Mouse (Mus musculus) MEL (cell line): ENCODE measurements around the gene Hs3st1. TPM values are rescaled to one million over a fixed set of nuclear protein-coding genes. Genes with fewer than 3 reads are reported as not detected.

ENCODE experiments used
- DNase-seq: peaks from one replicate; pipeline ENCODE4 v3.0.0; 2011; ENCODE audit warnings: low read depth, low spot score
- H3K27ac ChIP-seq: 2 replicates; pipeline ENCODE4 v1.5.1; 2012; ENCODE audit warnings: low read depth, mild to moderate bottlenecking, control low read depth, low read length, moderate library complexity; ENCODE audit not compliant: control insufficient read depth
- H3K27me3 ChIP-seq, 2 experiments: fragments of 150-350 bp in 1 of 2; sonication (generic) in 1 of 2; 2 replicates each; pipeline ENCODE4 v1.6.1; 2012; ENCODE audit warnings: low read length in 2 of 2, mild to moderate bottlenecking in 2 of 2, improper control_type of control experiment in 1 of 2, moderate library complexity in 1 of 2; ENCODE audit not compliant: insufficient read depth in 2 of 2, control insufficient read depth in 1 of 2
- H3K36me3 ChIP-seq, 2 experiments: 2 replicates each; pipeline ENCODE4 v1.6.1; 2012 to 2014; ENCODE audit warnings: low read length in 2 of 2, improper control_type of control experiment in 1 of 2, inconsistent platforms in 1 of 2, mild to moderate bottlenecking in 1 of 2; ENCODE audit not compliant: insufficient read depth in 2 of 2, control insufficient read depth in 1 of 2
- H3K4me1 ChIP-seq, 2 experiments: fragments of 150-350 bp in 1 of 2; sonication (generic) in 1 of 2; 2 replicates each; pipeline ENCODE4 v1.6.1; 2012; ENCODE audit warnings: low read length in 2 of 2, improper control_type of control experiment in 1 of 2, mild to moderate bottlenecking in 1 of 2; ENCODE audit not compliant: insufficient read depth in 2 of 2, control insufficient read depth in 1 of 2
- H3K4me3 ChIP-seq, 2 experiments: fragments of 150-350 bp in 1 of 2; sonication (generic) in 1 of 2; 2 replicates each; pipeline ENCODE4 v1.5.1; 2012; ENCODE audit warnings: low read depth in 2 of 2, low read length in 2 of 2, mild to moderate bottlenecking in 2 of 2, moderate library complexity in 2 of 2, control low read depth in 1 of 2, improper control_type of control experiment in 1 of 2; ENCODE audit not compliant: control insufficient read depth in 1 of 2, insufficient read depth in 1 of 2
- H3K79me2 ChIP-seq: 2 replicates; pipeline ENCODE4 v1.6.1; 2012; ENCODE audit warnings: mild to moderate bottlenecking, low read length, moderate library complexity; ENCODE audit not compliant: control insufficient read depth, poor library complexity, insufficient read depth
- H3K9ac ChIP-seq: 2 replicates; pipeline ENCODE4 v1.6.1; 2012; ENCODE audit warnings: low read depth, mild to moderate bottlenecking, control low read depth, low read length, moderate library complexity; ENCODE audit not compliant: control insufficient read depth, poor library complexity, severe bottlenecking
- H3K9me3 ChIP-seq: fragments of 150-350 bp; sonication (generic); replicated peaks from 2 replicates; pipeline ENCODE4 v1.6.1; 2012; ENCODE audit warnings: mild to moderate bottlenecking, low read length, improper control_type of control experiment, moderate library complexity; ENCODE audit not compliant: insufficient read depth
- CTCF ChIP-seq, 3 experiments: IDR thresholded peaks in 2 of 3; conservative IDR thresholded peaks in 1 of 3; 2 replicates each; pipeline ENCODE4 v1.5.1; 2011 to 2012; ENCODE audit warnings: low read length in 3 of 3, low read depth in 2 of 3, mild to moderate bottlenecking in 2 of 3, improper control_type of control experiment in 1 of 3, inconsistent platforms in 1 of 3, mixed read lengths in 1 of 3, moderate library complexity in 1 of 3; ENCODE audit not compliant: control insufficient read depth in 1 of 3, insufficient read depth in 1 of 3, poor library complexity in 1 of 3, severe bottlenecking in 1 of 3
- E2F4 ChIP-seq: IDR thresholded peaks from 2 replicates; pipeline ENCODE4 v1.6.1; 2011; ENCODE audit warnings: low read depth, low read length, improper control_type of control experiment, borderline replicate concordance
- ELF1 ChIP-seq: IDR thresholded peaks from 2 replicates; pipeline ENCODE4 v1.6.1; 2014; ENCODE audit warnings: low read depth, mild to moderate bottlenecking, inconsistent platforms, low read length, improper control_type of control experiment, moderate library complexity
- GATA1 ChIP-seq: IDR thresholded peaks from 2 replicates; pipeline ENCODE4 v1.6.1; 2011; ENCODE audit warnings: low read depth, low read length, improper control_type of control experiment
- HCFC1 ChIP-seq: IDR thresholded peaks from 2 replicates; pipeline ENCODE4 v1.6.1; 2012; ENCODE audit warnings: low read depth, mild to moderate bottlenecking, inconsistent platforms, low read length, improper control_type of control experiment, moderate library complexity
- JUND ChIP-seq: IDR thresholded peaks from 2 replicates; pipeline ENCODE4 v1.6.1; 2011; ENCODE audit warnings: low read depth, mild to moderate bottlenecking, improper control_type of control experiment, low read length
- MYB ChIP-seq: IDR thresholded peaks from 2 replicates; pipeline ENCODE4 v1.6.1; 2011; ENCODE audit warnings: mild to moderate bottlenecking, low read depth, low read length, improper control_type of control experiment
- NELFE ChIP-seq: IDR thresholded peaks from 2 replicates; pipeline ENCODE4 v1.6.1; 2011; ENCODE audit warnings: low read depth, low read length, improper control_type of control experiment
- POLR2AphosphoS2 ChIP-seq: IDR thresholded peaks from 2 replicates; pipeline ENCODE4 v1.6.1; 2011; ENCODE audit warnings: low read length, improper control_type of control experiment
- RAD21 ChIP-seq: IDR thresholded peaks from 2 replicates; pipeline ENCODE4 v1.6.1; 2011; ENCODE audit warnings: mild to moderate bottlenecking, low read depth, low read length, improper control_type of control experiment
- RCOR1 ChIP-seq: IDR thresholded peaks from 2 replicates; pipeline ENCODE4 v1.6.1; 2012; ENCODE audit warnings: low read depth, mild to moderate bottlenecking, inconsistent platforms, low read length, improper control_type of control experiment
- SIN3A ChIP-seq: IDR thresholded peaks from 2 replicates; pipeline ENCODE4 v1.6.1; 2012; ENCODE audit warnings: low read length, improper control_type of control experiment, inconsistent platforms
- UBTF ChIP-seq: IDR thresholded peaks from 2 replicates; pipeline ENCODE4 v1.6.1; 2012; ENCODE audit warnings: low read depth, mild to moderate bottlenecking, inconsistent platforms, low read length, improper control_type of control experiment, moderate library complexity, borderline replicate concordance; ENCODE audit not compliant: insufficient read depth
- USF1 ChIP-seq: IDR thresholded peaks from 2 replicates; pipeline ENCODE4 v1.6.1; 2014; ENCODE audit warnings: low read depth, mild to moderate bottlenecking, inconsistent platforms, low read length, improper control_type of control experiment, moderate library complexity
- USF2 ChIP-seq, 2 experiments: IDR thresholded peaks; 2 replicates each; pipeline ENCODE4 v1.6.1; 2011 to 2012; ENCODE audit warnings: improper control_type of control experiment in 2 of 2, low read length in 2 of 2, borderline replicate concordance in 1 of 2, inconsistent platforms in 1 of 2, low read depth in 1 of 2, mild to moderate bottlenecking in 1 of 2; ENCODE audit not compliant: insufficient read depth in 1 of 2
- ZC3H11A ChIP-seq: IDR thresholded peaks from 2 replicates; pipeline ENCODE4 v1.6.1; 2012; ENCODE audit warnings: low read depth, mild to moderate bottlenecking, inconsistent platforms, low read length, improper control_type of control experiment
- ZMIZ1 ChIP-seq: IDR thresholded peaks from 2 replicates; pipeline ENCODE4 v1.6.1; 2012; ENCODE audit warnings: low read depth, mild to moderate bottlenecking, inconsistent platforms, low read length, improper control_type of control experiment, moderate library complexity
- ZNF384 ChIP-seq: IDR thresholded peaks from 2 replicates; pipeline ENCODE4 v1.6.1; 2012; ENCODE audit warnings: low read depth, mild to moderate bottlenecking, inconsistent platforms, low read length, improper control_type of control experiment
- polyA plus RNA-seq, 2 experiments: library from polyadenylated mRNA; stranded (reverse) in 1 of 2; unstranded in 1 of 2; fragments of >175 nt in 1 of 2; fragments of >200 nt in 1 of 2; gene quantifications; 2 replicates each; pipeline versions ENCODE4 v1.2.1 to v1.2.4; 2012; ENCODE audit warnings: low replicate concordance in 2 of 2, low read depth in 1 of 2; ENCODE audit not compliant: insufficient read length in 2 of 2, insufficient read depth in 1 of 2, missing spikeins in 1 of 2
- total RNA-seq: library from RNA; depleted of rRNA; stranded (reverse); fragments of 300-350 nt; gene quantifications from 2 replicates; pipeline ENCODE4 v1.2.3, GENCODE M21; 2012

Gene Hs3st1
- total and polyA plus RNA-seq, 3 experiments, result not detected

DNA sequence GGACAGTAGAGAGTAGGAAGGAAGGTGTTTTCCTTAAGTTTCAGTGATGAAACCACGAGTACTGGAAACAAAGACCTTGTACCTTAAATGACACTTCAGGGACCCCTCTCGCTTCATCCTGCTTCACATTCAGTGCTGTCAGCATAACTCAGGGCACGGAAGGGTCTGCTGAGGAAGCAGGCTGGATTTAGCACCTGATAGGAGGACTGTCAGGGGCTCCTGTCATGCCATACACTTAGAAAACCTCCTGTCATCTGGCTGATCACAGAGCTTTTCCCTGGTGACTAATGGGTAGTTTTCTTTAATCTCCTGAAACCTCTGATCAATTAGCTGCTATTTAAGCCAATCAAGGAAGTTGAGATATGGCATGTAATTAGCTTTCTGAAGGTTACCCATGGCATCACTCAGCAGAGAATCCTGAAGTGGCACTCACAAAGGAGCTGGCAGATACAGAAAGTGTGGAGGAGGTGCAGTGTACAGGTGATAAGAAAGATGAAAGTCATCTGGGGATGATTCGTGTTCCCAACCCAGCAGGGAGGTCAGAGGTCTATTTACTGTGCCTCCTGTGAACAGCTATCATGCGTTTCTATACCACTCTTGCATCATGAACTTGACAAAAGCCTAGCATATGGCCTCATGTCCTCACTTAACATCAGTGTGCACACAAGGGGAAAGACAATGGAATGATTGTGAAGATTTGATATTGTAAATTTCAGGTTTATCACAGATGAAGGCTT lies 22.1 kb downstream of the Hs3st1 start:
- no peak for DNase-seq
- Histone ChIP-seq H3K27me3 (no peaks in the 10 kb centered on the region), H3K9me3 (no peaks in the 10 kb centered on the region), H3K4me3 (no peak overlapping the region)
- TF ChIP-seq MYB (no peak), ZC3H11A (no peak), USF1 (no peak), HCFC1 (no peak), RCOR1 (no peak), UBTF (no peak)
- TF ChIP-seq, all 39 proteins: peak for 0
- Histone ChIP-seq H3K4me1 (no peaks in the 10 kb centered on the region), H3K79me2 (no peaks in the 10 kb centered on the region), H3K36me3 (no peaks in the 10 kb centered on the region), H3K27ac (no peak overlapping the region), H3K9ac (no peak overlapping the region)

DNA sequence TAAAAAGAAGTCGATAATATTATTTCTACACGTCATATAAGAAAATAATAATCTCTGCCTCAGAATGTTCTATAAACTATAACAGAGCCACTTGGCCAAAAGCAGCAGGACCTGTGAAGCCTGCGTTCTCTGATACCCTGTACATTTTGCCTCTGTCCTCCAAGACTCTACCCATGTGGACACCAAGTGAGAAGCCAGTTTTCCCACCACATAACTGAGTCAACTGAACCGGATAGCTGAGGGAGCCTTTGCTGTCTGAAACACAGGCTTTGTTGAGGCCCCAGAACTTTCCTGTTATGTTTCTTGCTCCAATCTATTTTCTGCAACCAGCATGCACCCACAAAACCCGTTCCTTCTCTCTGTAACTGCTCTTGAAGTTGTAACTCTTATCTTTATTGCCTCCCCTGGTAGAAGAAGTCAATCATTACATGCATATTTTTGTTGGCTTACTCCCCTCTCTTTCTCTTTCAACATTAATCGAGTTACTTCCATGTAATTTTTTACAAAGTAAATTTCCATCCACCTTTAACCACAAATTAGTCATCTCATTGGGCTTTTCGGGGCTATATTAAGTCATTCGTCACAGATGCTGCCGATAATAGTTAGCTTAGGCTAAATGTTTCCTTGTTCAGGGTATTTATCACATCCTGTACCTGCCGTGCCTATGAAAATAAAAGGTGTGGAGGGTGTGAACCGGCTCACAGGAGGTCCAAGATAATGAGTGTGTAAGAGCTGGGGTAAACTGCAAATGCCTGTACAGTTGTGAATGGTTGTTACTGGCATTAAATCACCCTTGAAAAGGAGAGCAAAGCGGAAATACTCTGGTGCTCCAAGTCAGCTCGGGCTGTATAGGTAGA lies 39.4 kb downstream of the Hs3st1 start:
- Histone ChIP-seq H3K9ac (no peak overlapping the region), H3K79me2 (no peaks in the 10 kb centered on the region)
- TF ChIP-seq ELF1 (no peak), MYB (no peak), CTCF (IDR thresholded peaks at IDR 0.05 in 2 of 3, conservative IDR thresholded peaks at IDR 0.05 in 1 of 3; ENCODE audit: control insufficient read depth in 1 of 3, insufficient read depth in 1 of 3, low read depth in 2 of 3, low read length in 3 of 3, poor library complexity in 1 of 3, severe bottlenecking in 1 of 3) (no peak), ZNF384 (no peak), NELFE (no peak), RAD21 (no peak), UBTF (no peak), ZMIZ1 (no peak), E2F4 (no peak), USF1 (no peak), JUND (no peak), POLR2AphosphoS2 (no peak), GATA1 (no peak), USF2 (IDR thresholded peaks at IDR 0.05; ENCODE audit: borderline replicate concordance in 1 of 2, insufficient read depth in 1 of 2, low read depth in 1 of 2, low read length in 2 of 2) (no peak), SIN3A (no peak)
- TF ChIP-seq, all 39 proteins: peak for 0
- Histone ChIP-seq H3K27ac (no peak overlapping the region), H3K36me3 (no peaks in the 10 kb centered on the region), H3K27me3 (no peaks in the 10 kb centered on the region), H3K4me1 (no peaks in the 10 kb centered on the region), H3K4me3 (no peak overlapping the region), H3K9me3 (no peaks in the 10 kb centered on the region)
- no peak for DNase-seq
